Mouse (Mus musculus): ENCODE results near the gene 1700001C19Rik. TPM values are rescaled to one million over a fixed set of nuclear protein-coding genes. Genes with fewer than 3 reads are reported as not detected.

The 1700001C19Rik gene
- total RNA-seq, 2 experiments from 2014 or later = not detected

- no peak for DNase-seq
Measured at GRCm38 (mm10) chr17:47376779-47377280, 60.3 kb downstream of the 1700001C19Rik start.

GRCm38 (mm10) chr17:47373991-47374390, 63.2 kb downstream of the 1700001C19Rik start:
- no peak for DNase-seq

- DNase-seq = peak; percentile 73 to 79
Measured at GRCm38 (mm10) chr17:47371451-47371850, 65.7 kb downstream of the 1700001C19Rik start.

- no peak for DNase-seq
Measured at GRCm38 (mm10) chr17:47369087-47369443, 68.1 kb downstream of the 1700001C19Rik start.

- peak; percentile 90 to 91 for DNase-seq
Measured at GRCm38 (mm10) chr17:47368401-47369086, 68.6 kb downstream of the 1700001C19Rik start, which contains the start of gene Mrps10. Gene Mrps10 (plus strand): TSS chr17:47368887.

Other genes with a start within 250 kb of the 1700001C19Rik start
- gene Mrps10, start 68.5 kb downstream of the 1700001C19Rik start, total RNA-seq (2021) = 10 to 100 TPM; 37.5 to 52.8 TPM
- gene Guca1b, start 52.0 kb downstream of the 1700001C19Rik start, total RNA-seq (2021) = 1 to 10 TPM in 1 of 2 experiments, under 1 TPM in 1; 0.60 to 2.4 TPM
- gene Guca1a, start 36.8 kb downstream of the 1700001C19Rik start, total RNA-seq (2021) = 1 to 10 TPM; 1.2 to 1.7 TPM
- under 1 TPM; 0.23 to 0.60 TPM for gene AI661453, start 761 bp downstream of the 1700001C19Rik start, total RNA-seq (2021)
- 10 to 100 TPM; 18.5 to 21.2 TPM for gene Taf8, start 64.9 kb upstream of the 1700001C19Rik start, total RNA-seq (2021)
- 100 to 1,000 TPM; 408 to 430 TPM for gene Ccnd3, start 67.7 kb upstream of the 1700001C19Rik start, total RNA-seq (2021)
- gene Bysl, start 174.1 kb upstream of the 1700001C19Rik start, total RNA-seq (2021) = 10 to 100 TPM; 18.7 to 24.8 TPM
- gene Med20, start 174.2 kb upstream of the 1700001C19Rik start, total RNA-seq (2021) = 10 to 100 TPM; 39.5 to 40.0 TPM
- 1 to 10 TPM; 3.4 to 3.7 TPM for gene Gm20517, start 174.2 kb upstream of the 1700001C19Rik start, total RNA-seq (2021)
- gene Usp49, start 193.3 kb upstream of the 1700001C19Rik start, total RNA-seq (2021) = 1 to 10 TPM; 4.1 to 5.6 TPM